Mouse (Mus musculus): ENCODE data around the gene Elavl2.

Elavl2 gene

DNA sequence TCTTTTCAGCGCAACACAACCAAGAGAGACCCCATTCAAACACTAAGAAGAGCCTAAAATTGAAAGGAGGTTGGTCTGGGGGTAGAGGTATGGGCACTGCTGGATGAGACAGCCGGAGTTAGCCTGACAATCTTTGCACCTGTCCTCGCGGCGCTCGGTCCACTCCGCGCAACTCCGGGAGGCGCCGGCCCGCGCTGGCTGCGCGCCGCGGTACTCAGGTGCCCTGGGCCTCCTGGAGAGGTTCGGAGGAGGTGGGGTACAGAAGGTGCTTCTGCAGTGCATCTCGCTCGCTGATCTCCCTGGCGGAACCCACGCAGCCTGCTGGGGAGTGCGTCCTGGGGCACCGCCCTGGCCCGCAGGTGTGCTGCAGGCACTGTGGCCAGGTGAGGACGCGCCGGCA, at the start of gene Elavl2:
Gene Elavl2 (minus strand): TSS at position 363 of the 400 bp plus-strand sequence.
- no peak for DNase-seq

DNA sequence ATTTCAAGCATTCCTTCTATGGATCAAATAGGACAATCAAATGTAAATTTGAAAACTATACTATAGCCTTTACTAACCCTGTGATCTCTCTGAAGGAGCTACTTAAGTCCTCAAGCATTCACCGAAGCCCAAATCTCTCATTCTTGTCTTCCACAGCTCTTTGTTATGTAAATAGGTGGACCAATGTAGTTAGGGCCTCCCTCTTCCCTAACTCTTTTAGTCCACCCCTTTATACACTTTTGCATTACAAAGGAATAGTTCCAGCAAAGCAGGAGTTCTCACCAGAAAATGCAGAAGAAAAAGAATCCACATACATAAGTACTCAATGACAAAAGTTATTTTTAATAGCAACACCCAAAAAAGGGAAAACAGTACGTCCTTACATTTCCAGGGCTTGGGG, 47.3 kb upstream of the Elavl2 start:
- DNase-seq = no peak

DNA sequence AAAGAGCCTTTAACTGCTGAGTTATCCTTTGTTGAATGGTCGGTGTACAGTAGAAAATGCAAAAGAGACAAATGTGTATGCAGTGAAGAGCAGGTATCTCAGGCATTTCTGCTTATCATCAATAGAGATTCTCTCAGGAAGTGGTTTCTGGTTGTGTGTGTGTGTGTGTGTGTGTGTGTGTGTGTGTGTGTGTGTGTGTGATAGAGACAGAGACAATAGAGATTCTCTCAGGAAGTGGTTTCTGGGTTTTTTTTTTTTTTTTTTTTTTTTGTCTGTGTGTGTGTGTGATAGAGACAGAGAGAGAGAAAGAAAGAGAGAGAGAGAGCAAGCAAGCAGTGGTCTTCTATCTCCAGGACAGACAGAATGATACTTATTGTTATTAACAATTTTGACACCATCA, 15.0 kb upstream of the Elavl2 start:
- DNase-seq = no peak

DNA sequence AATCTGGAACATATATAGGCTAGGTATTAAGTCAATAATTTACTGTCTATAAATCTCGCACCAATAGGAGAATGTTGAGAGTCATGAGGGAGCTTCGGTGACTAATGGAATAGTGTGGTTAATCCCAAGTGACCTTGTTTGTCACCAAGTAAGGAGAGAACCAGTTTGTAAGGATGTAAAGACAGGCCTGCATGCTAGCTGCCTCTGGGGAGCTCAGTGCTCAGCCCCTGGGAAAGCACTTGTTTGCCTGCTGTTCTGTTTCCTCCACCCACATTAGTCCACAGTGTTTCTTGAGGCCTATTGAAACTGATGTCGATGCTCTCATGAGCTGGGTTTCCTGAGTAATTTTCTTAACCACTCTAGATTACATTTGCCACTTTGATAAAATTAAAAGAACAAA, 4.5 kb upstream of the Elavl2 start:
- DNase-seq = no peak

GRCm38 (mm10) chr4:91399510-91400196, 932 bp downstream of the Elavl2 start:
- DNase-seq = no peak

GRCm38 (mm10) chr4:91391987-91392598, 8.5 kb downstream of the Elavl2 start:
- no peak for DNase-seq

- no peak for DNase-seq
Measured at GRCm38 (mm10) chr4:91387701-91388100, 12.9 kb downstream of the Elavl2 start.

GRCm38 (mm10) chr4:91381201-91381627, 19.4 kb downstream of the Elavl2 start:
- no peak for DNase-seq

DNA sequence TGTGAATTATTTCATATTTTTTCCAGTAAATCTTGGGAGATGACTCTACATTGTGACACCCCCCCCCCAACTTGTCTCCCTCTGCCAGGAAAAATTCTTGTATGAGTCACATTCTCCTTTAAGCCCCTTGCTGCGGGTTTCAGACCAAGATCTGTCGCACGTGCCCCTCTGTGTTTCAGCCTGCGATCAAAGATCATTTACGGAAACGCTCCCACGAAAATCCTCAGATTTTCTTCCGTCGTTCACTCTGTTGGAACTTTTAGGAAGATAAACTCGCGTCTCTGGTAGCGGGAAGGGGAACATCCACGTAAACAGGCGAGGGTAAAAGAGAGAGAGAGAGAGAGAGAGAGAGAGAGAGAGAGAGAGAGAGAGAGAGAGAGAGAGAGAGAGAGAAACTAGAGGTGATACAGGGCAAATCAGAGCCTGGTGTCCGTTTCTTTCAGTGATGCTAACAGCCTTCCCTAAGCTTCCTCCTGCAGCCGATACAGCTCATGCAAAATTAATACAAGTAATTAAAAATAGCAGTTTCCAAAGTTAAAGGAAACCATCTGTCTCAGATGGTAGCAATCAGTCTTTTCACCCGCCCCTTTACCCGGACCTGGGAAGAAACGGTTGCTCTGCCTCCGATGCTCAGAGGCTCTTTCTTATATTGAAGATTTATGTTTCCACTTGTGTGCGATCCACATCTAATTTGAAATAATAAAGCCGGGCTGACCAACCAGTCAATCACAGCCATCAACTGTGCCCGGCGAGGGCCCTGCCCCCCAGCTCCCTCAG, 20.1 kb downstream of the Elavl2 start:
- DNase-seq = no peak

DNA sequence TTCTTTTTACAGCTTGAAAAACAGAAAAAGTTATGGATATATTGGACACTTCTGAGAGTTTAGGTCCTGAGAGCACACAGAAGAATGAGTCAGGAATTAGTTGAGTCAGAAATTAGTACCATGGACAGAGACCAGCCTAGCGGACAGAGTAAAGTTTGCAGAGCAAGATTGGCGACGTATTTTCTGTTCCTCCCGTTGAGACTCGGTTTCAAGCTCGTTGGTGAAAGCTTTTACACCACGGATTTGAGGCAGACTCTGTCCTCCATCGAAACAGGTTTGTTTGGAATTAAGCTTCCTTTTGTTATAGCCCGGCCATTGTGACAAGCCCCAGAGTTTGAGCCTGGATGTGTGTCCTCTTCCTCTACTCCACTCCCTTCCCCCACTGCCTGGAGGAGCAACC, 21.0 kb downstream of the Elavl2 start:
- peak; percentile 5 for DNase-seq

DNA sequence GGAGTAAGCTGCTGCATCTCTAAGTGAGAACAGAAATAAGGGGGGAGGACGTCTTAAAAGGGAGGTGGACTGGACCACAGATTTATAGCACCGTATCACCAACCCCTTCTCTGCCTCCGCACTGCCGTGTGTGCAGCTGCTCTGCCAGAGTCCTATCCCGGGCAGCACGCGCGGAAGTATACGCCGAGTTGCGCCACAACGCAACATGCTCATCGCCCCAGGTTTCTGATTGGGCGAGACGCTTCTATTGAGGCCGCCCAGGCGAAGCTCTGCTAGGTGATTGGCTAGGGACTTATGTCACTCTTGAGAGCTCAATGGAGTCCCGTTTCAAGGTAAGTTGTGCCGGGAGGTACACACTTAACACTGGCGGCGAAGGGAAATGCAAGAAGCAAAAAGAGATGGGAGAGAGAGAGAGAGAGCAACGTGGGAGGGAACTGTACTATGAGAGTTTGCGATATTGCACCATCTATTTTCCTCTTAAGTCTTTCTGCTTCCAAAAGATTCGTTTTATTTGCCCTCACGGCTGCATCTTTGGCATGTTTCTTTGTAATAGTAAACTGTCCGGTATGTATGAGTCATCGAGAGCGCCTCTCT, 24.2 kb downstream of the Elavl2 start:
- peak; percentile 79 for DNase-seq

- DNase-seq = no peak
Measured at GRCm38 (mm10) chr4:91375372-91375687, 25.3 kb downstream of the Elavl2 start.

DNA sequence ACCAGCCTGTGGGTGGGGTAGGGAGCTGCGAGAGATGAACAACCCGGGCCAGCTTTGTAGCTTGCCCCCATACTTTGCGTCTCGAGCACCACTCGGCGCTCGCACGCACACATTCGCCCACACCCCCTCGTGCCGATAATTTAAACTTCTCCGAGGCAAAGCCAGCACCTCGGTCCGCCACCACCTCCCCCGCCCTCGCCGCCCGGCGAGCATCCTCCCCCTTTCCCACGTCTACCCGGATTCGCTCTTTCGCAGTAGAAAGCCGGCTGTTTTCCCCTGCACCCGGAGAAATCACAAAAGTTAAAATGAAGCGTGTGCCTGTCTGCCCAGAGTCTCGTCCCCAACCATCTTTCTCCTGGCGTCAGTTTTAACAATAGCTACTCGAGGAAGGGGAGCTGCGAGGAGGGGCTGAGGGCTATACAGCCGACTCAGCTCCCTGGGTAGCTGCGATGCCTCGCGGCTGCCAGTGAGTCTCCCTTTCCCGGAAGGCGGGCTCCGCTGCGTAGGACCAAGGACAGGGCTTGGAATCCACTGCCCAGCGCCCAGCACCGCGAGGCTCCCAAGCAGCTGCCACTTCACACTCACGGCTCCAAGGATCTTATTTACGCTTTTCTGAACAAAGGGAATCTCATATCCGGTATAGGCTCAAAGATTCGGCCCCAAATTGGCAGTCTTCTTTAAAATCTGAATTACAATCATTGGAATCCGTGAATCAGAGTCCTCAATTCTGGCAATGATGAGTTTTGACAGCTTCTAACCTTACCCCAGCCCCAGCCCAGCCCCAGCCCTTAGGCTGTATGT, 25.8 kb downstream of the Elavl2 start:
- no peak for DNase-seq

DNA sequence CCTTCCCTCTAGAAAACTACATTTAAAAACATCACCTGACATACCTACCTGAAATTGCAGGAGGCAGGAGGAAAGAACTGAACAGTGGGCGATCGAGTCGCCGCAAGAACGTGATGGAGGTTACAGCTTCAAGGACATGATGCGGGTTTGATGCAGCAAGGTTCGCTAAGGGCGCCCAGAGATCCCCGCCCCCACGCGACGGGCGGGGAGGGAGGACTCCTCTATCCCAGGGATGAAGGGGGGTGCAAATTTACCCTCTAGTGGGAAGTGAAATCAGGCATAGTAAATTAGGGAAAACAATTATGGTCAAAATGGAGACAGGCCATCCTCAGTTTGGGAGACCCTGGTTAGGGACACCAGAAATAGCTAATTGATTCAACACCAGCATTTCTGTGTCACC, 27.7 kb downstream of the Elavl2 start:
- DNase-seq = no peak

- DNase-seq = peak; percentile 16
Measured at GRCm38 (mm10) chr4:91371819-91372215, 28.8 kb downstream of the Elavl2 start.

- no peak for DNase-seq
Measured at GRCm38 (mm10) chr4:91371131-91371818, 29.3 kb downstream of the Elavl2 start.

GRCm38 (mm10) chr4:91365276-91365675, 35.3 kb downstream of the Elavl2 start:
- DNase-seq = no peak

- DNase-seq = no peak
Measured at GRCm38 (mm10) chr4:91363963-91364362, 36.6 kb downstream of the Elavl2 start.

- DNase-seq = no peak
Measured at GRCm38 (mm10) chr4:91362520-91362919, 38.1 kb downstream of the Elavl2 start.

GRCm38 (mm10) chr4:91353138-91353537, 47.4 kb downstream of the Elavl2 start:
- DNase-seq = no peak

DNA sequence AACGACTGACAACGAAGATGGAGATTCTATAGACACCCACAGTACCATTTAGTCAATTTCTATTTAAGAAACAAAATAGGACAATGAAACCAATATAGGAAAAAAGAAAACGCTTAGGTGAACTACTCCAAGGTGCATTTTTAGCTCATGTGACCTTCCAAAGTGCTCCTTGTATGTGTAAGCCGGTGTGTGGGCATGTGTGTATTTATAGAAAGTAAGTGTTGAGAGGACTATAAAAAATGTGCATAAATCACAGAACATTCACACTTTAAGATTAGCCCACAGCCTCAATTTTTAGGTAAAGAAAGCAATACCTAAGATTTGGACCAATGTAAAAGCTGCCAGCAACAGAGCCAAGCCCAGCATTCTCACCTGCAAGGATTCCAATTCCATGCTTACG, 51.0 kb downstream of the Elavl2 start:
- no peak for DNase-seq

DNA sequence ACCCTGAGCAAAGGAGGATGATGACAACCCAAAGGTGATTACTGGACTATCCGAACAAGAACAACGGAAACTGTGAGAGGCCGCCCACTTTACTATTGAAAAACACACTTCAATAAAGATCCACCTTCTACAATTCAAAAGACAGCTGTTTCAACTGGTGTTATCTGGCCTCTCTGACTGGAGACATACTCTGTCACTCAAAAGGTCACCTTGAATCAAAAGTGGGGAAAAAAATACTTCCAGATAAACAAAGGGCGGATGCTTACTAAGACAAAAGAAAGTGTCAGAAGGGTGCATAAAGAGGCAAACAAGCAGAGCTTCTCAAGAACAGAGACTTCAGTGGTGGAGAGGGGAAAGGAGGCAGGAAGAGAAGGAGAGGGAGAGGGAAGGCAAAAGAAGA, 66.4 kb downstream of the Elavl2 start:
- no peak for DNase-seq
